Mouse (Mus musculus) heart, adult 18-20 months (tissue): Measurements from ENCODE around the gene Wbp1l. TPM values are rescaled to one million over a fixed set of nuclear protein-coding genes. Genes with fewer than 3 reads are reported as not detected.
A peak's percentile ranks its signal among the peaks of the same experiment; 100 is the strongest.

ENCODE experiments used
- DNase-seq, 2 experiments: peaks; one replicate each; pipeline ENCODE4 v3.0.0; 2021 to 2022; ENCODE audit warnings: mixed read lengths in 1 of 2
- total RNA-seq, 2 experiments: library from RNA; stranded (reverse); gene quantifications; 2 replicates each; pipeline ENCODE4 v1.2.3; 2021

Gene Wbp1l
- total RNA-seq, 2 experiments from 2014 or later = 46.9 to 60.7 TPM

GRCm38 (mm10) chr19:46705779-46706495 lies 107.1 kb downstream of the Wbp1l start:
- DNase-seq = peak in 1 of 2 experiments; percentile 18

GRCm38 (mm10) chr19:46706540-46707295 lies 107.8 kb downstream of the Wbp1l start:
- no peak for DNase-seq

Other genes starting within 250 kb of the Wbp1l start
- gene 2310034G01Rik, start 248.8 kb upstream of the Wbp1l start, total RNA-seq = under 1 TPM; 0.69 TPM
- gene Actr1a, start 203.3 kb upstream of the Wbp1l start, total RNA-seq = 10 to 100 TPM; 86.6 to 89.7 TPM
- 10 to 100 TPM; 10.1 to 11.6 TPM for gene Sufu, start 202.2 kb upstream of the Wbp1l start, total RNA-seq
- gene Trim8, start 97.4 kb upstream of the Wbp1l start, total RNA-seq = 10 to 100 TPM; 33.9 to 38.8 TPM
- gene Arl3, start 25.9 kb upstream of the Wbp1l start, total RNA-seq = 10 to 100 TPM; 34.6 to 38.1 TPM
- gene Sfxn2, start 25.7 kb upstream of the Wbp1l start, total RNA-seq = 1 to 10 TPM; 2.0 to 2.8 TPM
- gene Cyp17a1, start 74.1 kb downstream of the Wbp1l start, total RNA-seq = not detected
- 1 to 10 TPM; 7.5 to 8.8 TPM for gene Borcs7, start 90.8 kb downstream of the Wbp1l start, total RNA-seq
- gene As3mt, start 108.4 kb downstream of the Wbp1l start, total RNA-seq = 10 to 100 TPM; 90.6 to 94.2 TPM
- gene Cnnm2, start 162.5 kb downstream of the Wbp1l start, total RNA-seq = 1 to 10 TPM; 5.7 to 6.7 TPM